Mouse (Mus musculus) liver, adult 2 months (tissue): ENCODE data around the gene Ap4m1.

Experiments
- CTCF ChIP-seq: fragments of 200-500 bp; IDR thresholded peaks from 2 replicates; pipeline ENCODE4 v1.5.1; 2011; ENCODE audit warnings: low read depth, low read length, control low read depth
- POLR2A ChIP-seq: fragments of 200-500 bp; IDR thresholded peaks from 2 replicates; pipeline ENCODE4 v1.6.1; 2011; ENCODE audit warnings: low read length, control low read depth; ENCODE audit not compliant: insufficient read depth; ENCODE audit errors: extremely low read depth

- TF ChIP-seq CTCF: no peak
- no peak for TF ChIP-seq POLR2A
Measured at GRCm38 (mm10) chr5:138202086-138202485, 30.3 kb downstream of the Ap4m1 start.
